Mouse (Mus musculus) heart, embryonic 11.5 days (tissue): ENCODE results near the gene Gm49384. TPM values are rescaled to one million over a fixed set of nuclear protein-coding genes. Genes with fewer than 3 reads are reported as not detected.

Experiments used
- ATAC-seq: fragments of 200-750 bp; cut with Nextera tagmentation; replicated peaks from 2 replicates; pipeline ENCODE4 v1.8.0; 2017; ENCODE audit warnings: moderate library complexity; ENCODE audit not compliant: insufficient number of reproducible peaks, low FRiP score, low TSS enrichment
- H3K27ac ChIP-seq: fragments of 300-500 bp; sonication (generic); 2 replicates; pipeline ENCODE4 v1.5.1; 2014; ENCODE audit warnings: mild to moderate bottlenecking, low read depth, low read length
- H3K27me3 ChIP-seq: fragments of 300-500 bp; sonication (generic); 2 replicates; pipeline ENCODE4 v1.6.1; 2014; ENCODE audit warnings: mild to moderate bottlenecking, low read length, mixed read lengths; ENCODE audit not compliant: control insufficient read depth, insufficient read depth
- H3K36me3 ChIP-seq: fragments of 300-500 bp; sonication (generic); 2 replicates; pipeline ENCODE4 v1.6.1; 2014; ENCODE audit warnings: mild to moderate bottlenecking, low read length, moderate library complexity, mixed read lengths; ENCODE audit not compliant: control insufficient read depth, insufficient read depth
- H3K4me1 ChIP-seq: fragments of 300-500 bp; sonication (generic); 2 replicates; pipeline ENCODE4 v1.6.1; 2014; ENCODE audit warnings: low read length; ENCODE audit not compliant: control insufficient read depth, insufficient read depth
- H3K4me2 ChIP-seq: fragments of 300-500 bp; sonication (generic); 2 replicates; pipeline ENCODE4 v1.6.1; 2014; ENCODE audit warnings: mild to moderate bottlenecking, moderate library complexity
- H3K4me3 ChIP-seq: fragments of 300-500 bp; sonication (generic); 2 replicates; pipeline ENCODE4 v1.5.1; 2014; ENCODE audit warnings: low read depth, low read length
- H3K9ac ChIP-seq: fragments of 300-500 bp; sonication (generic); 2 replicates; pipeline ENCODE4 v1.6.1; 2014; ENCODE audit warnings: mild to moderate bottlenecking, low read depth, low read length, moderate library complexity
- H3K9me3 ChIP-seq: fragments of 300-500 bp; sonication (generic); replicated peaks from 2 replicates; pipeline ENCODE4 v1.6.1; 2016; ENCODE audit warnings: low read length; ENCODE audit not compliant: control insufficient read depth
- WGBS: fragments of 180-500 bp; shearing (Covaris S2); extraction: QIAGEN DNeasy Blood & Tissue Kit; methylation state at CpG from one replicate; pipeline ENCODE4 v1.1.7; 2014; ENCODE audit not compliant: insufficient replicate concordance; 5-methylcytosine and 5-hydroxymethylcytosine counted together
- polyA plus RNA-seq: library from polyadenylated mRNA; unstranded; fragments of >200 nt; fragmentation: Nextera tagmentation; extraction: Ambion mirVana; gene quantifications from 2 replicates; pipeline ENCODE4 v1.2.1, GENCODE M21; 2014

Gene Gm49384
- polyA plus RNA-seq, 1 experiment from 2014 or later: 22.2 TPM

DNA sequence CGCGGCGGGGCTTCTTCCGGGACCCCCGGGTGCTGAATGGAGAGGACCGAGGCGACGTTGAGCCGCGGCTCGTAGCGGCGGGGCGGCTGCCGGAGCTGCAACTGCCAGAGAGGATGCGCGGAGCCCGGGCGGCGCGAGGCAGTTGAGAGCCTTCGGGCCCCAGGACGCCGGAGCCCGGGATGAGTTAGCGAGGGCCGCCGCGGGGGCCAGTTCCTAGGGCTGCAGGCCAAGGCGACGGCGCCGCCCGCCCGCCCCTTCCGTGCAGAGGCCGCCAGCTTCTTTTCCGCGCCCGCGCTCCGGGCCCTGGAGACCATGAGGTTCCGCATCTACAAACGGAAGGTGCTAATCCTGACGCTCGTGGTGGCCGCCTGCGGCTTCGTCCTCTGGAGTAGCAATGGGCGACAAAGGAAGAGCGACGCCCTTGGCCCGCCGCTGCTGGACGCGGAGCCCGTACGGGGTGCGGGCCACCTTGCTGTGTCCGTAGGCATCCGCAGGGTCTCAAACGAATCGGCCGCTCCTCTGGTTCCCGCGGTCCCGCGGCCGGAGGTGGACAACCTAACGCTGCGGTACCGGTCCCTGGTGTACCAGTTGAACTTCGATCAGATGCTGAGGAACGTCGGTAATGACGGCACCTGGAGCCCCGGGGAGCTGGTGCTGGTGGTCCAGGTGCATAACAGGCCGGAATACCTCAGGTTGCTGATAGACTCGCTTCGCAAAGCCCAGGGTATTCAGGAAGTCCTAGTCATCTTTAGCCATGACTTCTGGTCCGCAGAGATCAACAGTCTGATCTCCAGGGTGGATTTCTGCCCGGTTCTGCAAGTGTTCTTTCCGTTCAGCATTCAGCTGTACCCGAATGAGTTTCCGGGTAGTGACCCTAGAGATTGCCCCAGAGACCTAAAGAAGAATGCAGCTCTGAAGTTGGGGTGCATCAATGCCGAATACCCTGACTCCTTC lies 19.4 kb downstream of the Gm49384 start:
- peak overlapping the region; percentile 92 for H3K4me3 ChIP-seq
- H3K9ac ChIP-seq: peak overlapping the region; percentile 96
- no peaks in the 10 kb centered on the region for H3K27me3 ChIP-seq
- 0 out of 2 replicates have a peak, but pooled peaks cover 6% of the 10 kb centered on the region for H3K36me3 ChIP-seq
- peak overlapping the region; percentile 79 for H3K27ac ChIP-seq
- H3K4me2 ChIP-seq: peak overlapping the region; percentile 75
- ATAC-seq: peak; percentile 62
- H3K4me1 ChIP-seq: peaks cover 12% of the 10 kb centered on the region
- no peaks in the 10 kb centered on the region for H3K9me3 ChIP-seq
- 2% methylated on average over 86 of the region's 86 CpGs for WGBS

DNA sequence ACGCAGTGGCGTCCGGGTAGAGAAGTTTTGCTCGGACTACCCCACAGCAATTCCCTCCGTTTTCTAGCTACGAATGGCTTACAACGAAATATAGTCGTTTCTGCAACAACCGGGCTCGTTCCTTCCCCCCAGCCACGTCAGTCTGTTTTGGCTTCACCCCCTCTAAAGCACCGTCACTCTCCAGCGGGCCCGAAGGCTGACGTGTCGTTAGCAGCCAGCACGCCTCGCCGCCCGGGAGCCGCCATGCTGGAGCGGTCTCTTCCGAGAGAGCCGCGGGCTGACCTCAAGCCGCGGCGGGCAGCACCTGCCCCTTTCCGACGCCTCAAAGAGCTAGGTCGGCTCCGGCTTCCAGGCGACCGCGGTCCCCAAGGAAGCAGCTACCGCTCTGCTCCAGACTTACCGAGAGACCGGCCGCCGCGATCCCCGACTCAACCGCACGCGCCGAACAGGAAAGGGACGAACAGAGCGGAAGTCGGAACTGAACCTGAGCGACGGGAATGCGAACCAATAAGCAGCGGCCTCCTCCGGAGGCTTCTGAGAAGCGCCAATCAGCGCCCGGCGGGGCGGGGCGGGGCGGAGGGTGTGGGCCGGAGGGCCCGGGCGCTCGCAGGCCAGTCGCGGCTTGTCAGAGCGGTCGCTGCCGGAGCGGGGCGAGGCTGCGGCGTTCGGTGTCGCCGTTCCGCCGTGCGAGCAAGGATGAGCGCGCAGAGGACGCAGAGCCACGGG lies 20.3 kb downstream of the Gm49384 start, which contains the start of the genes Rpl36al and Mgat2:
TSS of gene Rpl36al (minus strand) at position 501 of the 726 bp plus-strand sequence.
TSS of gene Mgat2 (plus strand) at position 575 of the 726 bp plus-strand sequence.
- H3K4me2 ChIP-seq: peak within 1 kb of the TSS; percentile 75
- H3K9ac ChIP-seq: peak within 1 kb of the TSS; percentile 96
- H3K4me3 ChIP-seq: peak within 1 kb of the TSS; percentile 92
- no peaks in the 10 kb centered on the region for H3K9me3 ChIP-seq
- peak; percentile 99 for ATAC-seq
- WGBS: under 1% methylated on average over 82 of the region's 84 CpGs
- peaks cover 12% of the 10 kb centered on the region for H3K4me1 ChIP-seq
- H3K36me3 ChIP-seq: 0 out of 2 replicates have a peak, but pooled peaks cover 6% of the 10 kb centered on the region
- H3K27ac ChIP-seq: peak within 1 kb of the TSS; percentile 79
- H3K27me3 ChIP-seq: no peaks in the 10 kb centered on the region

DNA sequence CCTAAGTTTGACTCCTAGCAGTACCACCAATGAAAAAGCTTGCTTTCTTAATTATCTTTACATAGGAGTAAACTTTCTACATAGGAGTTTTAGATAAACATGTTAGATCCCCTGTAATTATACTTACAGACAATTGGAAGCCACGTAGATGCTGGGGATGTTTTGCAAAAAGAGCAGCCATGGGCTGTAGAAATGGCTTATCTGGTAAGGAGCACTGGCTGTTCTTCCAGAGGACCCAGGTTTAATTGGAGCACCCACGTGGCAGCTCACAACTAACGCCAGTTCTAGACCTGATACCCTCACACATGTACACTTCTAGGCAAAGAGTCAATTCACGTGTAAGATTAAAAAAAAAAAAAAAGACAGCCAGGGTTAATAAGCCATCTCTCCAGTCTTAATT lies 22.3 kb downstream of the Gm49384 start:
- Histone ChIP-seq H3K27ac (no peak overlapping the region), H3K27me3 (no peaks in the 10 kb centered on the region), H3K36me3 (peaks cover 5% of the 10 kb centered on the region; the same call in 1 of the 2 replicates), H3K4me2 (no peak overlapping the region), H3K9ac (no peak overlapping the region), H3K4me3 (no peak overlapping the region), H3K9me3 (no peaks in the 10 kb centered on the region), H3K4me1 (peaks cover 9% of the 10 kb centered on the region)
- WGBS: 80% methylated on average over 4 of the region's 4 CpGs
- no peak for ATAC-seq

DNA sequence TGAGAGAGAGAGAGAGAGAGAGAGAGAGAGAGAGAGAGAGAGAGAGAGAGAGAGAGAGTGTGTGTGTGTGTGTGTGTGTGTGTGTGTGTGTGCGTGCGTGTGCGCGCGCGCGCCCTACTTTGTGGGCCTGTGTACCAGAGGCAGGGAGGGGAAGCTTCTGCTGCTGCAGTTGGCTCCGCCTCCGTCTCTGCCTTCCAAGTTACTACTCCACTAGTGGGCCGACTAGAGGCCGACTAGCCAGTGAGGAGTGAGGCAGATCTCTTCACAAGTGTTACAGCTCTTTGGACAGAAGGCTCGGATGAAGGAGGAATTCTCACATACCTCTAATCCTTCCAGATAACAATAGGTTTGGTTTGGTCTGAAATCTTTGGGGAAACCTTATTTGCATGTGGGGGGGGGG lies 24.7 kb downstream of the Gm49384 start:
- Histone ChIP-seq H3K4me1 (no peaks in the 10 kb centered on the region), H3K36me3 (peaks cover 5% of the 10 kb centered on the region; the same call in 1 of the 2 replicates), H3K4me2 (no peak overlapping the region), H3K27me3 (no peaks in the 10 kb centered on the region), H3K9me3 (no peaks in the 10 kb centered on the region), H3K27ac (no peak overlapping the region), H3K9ac (no peak overlapping the region), H3K4me3 (no peak overlapping the region)
- ATAC-seq: no peak
- 62% methylated on average over 12 of the region's 12 CpGs for WGBS

DNA sequence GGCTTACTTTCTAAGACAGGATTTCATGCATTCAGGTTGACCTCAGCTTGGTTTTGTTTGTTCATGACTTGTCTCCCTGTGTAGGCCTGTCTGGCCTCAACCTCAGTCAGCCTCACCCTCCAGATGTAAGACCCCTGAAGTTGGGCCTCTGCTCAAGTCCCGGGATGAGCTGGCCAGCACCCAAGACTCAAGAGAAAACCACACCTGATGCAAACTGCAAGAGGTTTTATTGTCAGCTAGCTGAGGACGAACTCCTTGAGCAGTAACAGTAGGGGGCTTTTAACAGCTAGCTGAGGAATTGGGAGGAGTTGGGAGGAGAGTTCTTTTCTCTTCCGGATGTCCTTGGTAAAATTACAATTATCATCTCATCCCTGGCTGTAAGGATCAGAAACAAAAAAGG lies 26.5 kb downstream of the Gm49384 start:
- no peak overlapping the region for H3K9ac ChIP-seq
- no peak overlapping the region for H3K27ac ChIP-seq
- no peaks in the 10 kb centered on the region for H3K4me1 ChIP-seq
- H3K27me3 ChIP-seq: no peaks in the 10 kb centered on the region
- no peaks in the 10 kb centered on the region for H3K9me3 ChIP-seq
- no peak overlapping the region for H3K4me3 ChIP-seq
- ATAC-seq: no peak
- H3K4me2 ChIP-seq: no peak overlapping the region
- 85% methylated on average over 3 of the region's 3 CpGs for WGBS
- H3K36me3 ChIP-seq: peaks cover 5% of the 10 kb centered on the region; the same call in 1 of the 2 replicates

DNA sequence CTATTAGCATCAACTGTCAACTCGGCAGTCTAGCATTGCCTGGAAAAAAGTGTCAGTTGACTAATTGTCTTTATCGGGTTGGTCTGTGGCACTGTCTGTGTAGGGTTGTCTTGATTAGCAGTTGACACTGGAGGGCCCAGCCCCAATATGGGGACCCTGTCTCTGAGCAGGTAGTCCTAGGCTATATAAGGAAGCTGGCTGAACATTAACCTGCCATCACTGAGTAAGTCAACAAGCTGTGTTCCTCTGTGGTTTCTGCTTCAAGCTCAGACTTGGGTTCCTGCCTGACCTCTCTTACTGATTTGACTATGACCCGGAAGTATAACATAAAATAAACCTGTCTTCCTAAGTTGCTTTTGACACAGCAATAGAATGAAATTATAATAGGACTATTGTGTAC lies 28.1 kb downstream of the Gm49384 start:
- WGBS: 91% methylated on average over 3 of the region's 3 CpGs
- ATAC-seq: no peak
- Histone ChIP-seq H3K4me1 (no peaks in the 10 kb centered on the region), H3K36me3 (peaks cover 2% of the 10 kb centered on the region; the same call in 1 of the 2 replicates), H3K4me3 (no peak overlapping the region), H3K27ac (no peak overlapping the region), H3K9ac (no peak overlapping the region), H3K9me3 (no peaks in the 10 kb centered on the region), H3K4me2 (no peak overlapping the region), H3K27me3 (no peaks in the 10 kb centered on the region)

DNA sequence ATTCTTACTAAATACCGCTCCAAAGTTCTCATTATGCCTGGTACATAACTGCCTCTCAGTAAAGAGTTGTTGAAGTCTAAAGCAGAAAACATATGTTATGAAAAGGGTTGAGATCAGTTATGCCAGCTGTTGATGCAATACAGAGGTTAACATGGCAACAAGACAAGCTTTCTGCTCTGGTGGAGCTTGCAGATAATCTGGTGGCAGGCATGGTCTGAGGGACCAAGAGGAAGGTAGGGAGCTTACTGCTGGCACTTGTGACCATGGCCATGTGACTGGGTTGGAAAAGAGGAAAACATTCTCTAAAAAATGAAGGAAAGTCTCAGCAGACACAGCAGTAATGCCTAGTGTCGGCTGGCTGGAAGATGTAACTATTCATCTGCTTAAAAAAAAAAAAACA lies 32.8 kb downstream of the Gm49384 start:
- H3K4me3 ChIP-seq: no peak overlapping the region
- no peak overlapping the region for H3K9ac ChIP-seq
- no peaks in the 10 kb centered on the region for H3K27me3 ChIP-seq
- no peak overlapping the region for H3K4me2 ChIP-seq
- H3K4me1 ChIP-seq: peaks cover 4% of the 10 kb centered on the region; the same call in 1 of the 2 replicates
- no peaks in the 10 kb centered on the region for H3K9me3 ChIP-seq
- ATAC-seq: no peak
- 95% methylated on average over 2 of the region's 2 CpGs for WGBS
- no peaks in the 10 kb centered on the region for H3K36me3 ChIP-seq
- no peak overlapping the region for H3K27ac ChIP-seq

DNA sequence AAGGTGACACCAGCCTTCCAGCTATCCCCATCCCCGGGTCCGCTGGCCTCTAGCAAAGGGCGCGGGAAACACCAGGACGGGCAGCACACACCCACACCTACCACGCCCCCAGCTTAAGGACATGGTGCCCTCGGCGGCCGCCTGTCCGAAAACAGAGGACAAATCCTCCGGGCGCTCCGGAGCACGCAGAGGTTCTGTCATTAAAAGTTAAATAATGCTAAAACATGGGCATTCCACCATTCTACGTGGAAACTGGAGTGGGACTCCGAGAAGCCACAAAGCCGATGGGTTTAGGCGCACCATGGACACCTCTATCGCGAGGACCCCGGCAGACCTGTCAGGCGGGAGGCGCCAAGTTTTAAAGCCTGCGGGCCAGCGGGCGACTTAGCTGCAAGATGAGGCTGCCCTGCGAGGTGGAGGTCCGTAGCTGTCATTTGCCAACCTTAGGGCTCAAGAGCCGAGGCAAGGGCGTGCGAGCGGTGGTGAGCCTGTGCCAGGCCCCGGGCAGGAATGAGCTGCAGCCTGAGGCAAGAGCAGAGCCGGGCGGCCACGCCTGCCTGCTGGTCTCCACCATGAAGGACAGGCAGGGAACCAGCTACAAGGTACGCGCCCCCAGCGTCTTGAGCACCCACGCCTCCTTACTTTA lies 35.5 kb downstream of the Gm49384 start, which contains the start of gene Lrr1:
TSS of gene Lrr1 (plus strand) at position 354 of the 646 bp plus-strand sequence.
- H3K27me3 ChIP-seq: no peaks in the 10 kb centered on the region
- H3K36me3 ChIP-seq: no peaks in the 10 kb centered on the region
- peak within 1 kb of the TSS; percentile 91 for H3K4me2 ChIP-seq
- peaks cover 4% of the 10 kb centered on the region; the same call in 1 of the 2 replicates for H3K4me1 ChIP-seq
- under 1% methylated on average over 40 of the region's 40 CpGs for WGBS
- peak; percentile 90 for ATAC-seq
- peak within 1 kb of the TSS; percentile 79 for H3K27ac ChIP-seq
- peak within 1 kb of the TSS; percentile 83 for H3K9ac ChIP-seq
- peak within 1 kb of the TSS; percentile 74 for H3K4me3 ChIP-seq
- H3K9me3 ChIP-seq: no peaks in the 10 kb centered on the region
